Mouse (Mus musculus): ENCODE results near the gene Wipi1. TPM values are rescaled to one million over a fixed set of nuclear protein-coding genes. Genes with fewer than 3 reads are reported as not detected.

Wipi1 gene
- polyA plus RNA-seq, 1 experiment from 2014 or later: 9.9 TPM

DNA sequence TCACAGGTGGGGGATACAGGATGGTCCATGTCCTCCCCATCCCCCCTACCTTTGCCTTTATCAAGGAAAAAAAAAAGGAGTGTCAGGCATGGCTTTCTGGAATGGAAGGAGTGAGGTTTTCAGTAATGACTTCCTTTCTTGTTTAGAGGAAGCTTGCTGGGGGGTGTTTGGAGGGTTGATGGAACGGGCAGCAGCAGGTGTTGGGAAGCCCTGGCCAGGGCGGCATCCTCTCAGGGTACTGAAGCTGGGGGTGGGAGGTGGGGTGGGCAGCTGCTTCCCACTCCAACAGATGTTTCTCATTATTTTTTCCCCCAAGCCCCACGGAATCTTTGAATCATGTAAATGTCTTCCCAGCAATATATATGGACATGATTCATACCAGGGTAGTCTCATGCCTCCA is 50.3 kb downstream of the Wipi1 start:
- H3K27me3 ChIP-seq (ENCODE audit: control insufficient read depth, insufficient read depth, low read length): no peaks in the 10 kb centered on the region
- no peak overlapping the region for H3K4me2 ChIP-seq (ENCODE audit: low read length)
- WGBS: 79% methylated on average over 3 of the region's 3 CpGs
- H3K9ac ChIP-seq (replicated peaks; ENCODE audit: low read length): no peak overlapping the region
- no peak overlapping the region for H3K4me3 ChIP-seq (replicated peaks; ENCODE audit: low read depth, low read length)
- no peak for ATAC-seq (ENCODE audit: low FRiP score, low TSS enrichment)
- no peaks in the 10 kb centered on the region for H3K4me1 ChIP-seq (ENCODE audit: control insufficient read depth, insufficient read depth, low read length)
- H3K9me3 ChIP-seq (ENCODE audit: control insufficient read depth, low read length): no peaks in the 10 kb centered on the region
- no peaks in the 10 kb centered on the region for H3K36me3 ChIP-seq (ENCODE audit: control insufficient read depth, insufficient read depth, low read length)
- H3K27ac ChIP-seq (replicated peaks; ENCODE audit: low read depth, low read length): no peak overlapping the region
- DNase-seq: no peak

GRCm38 (mm10) chr11:109560793-109561257 is 50.9 kb downstream of the Wipi1 start:
- Histone ChIP-seq H3K27me3 (ENCODE audit: control insufficient read depth, insufficient read depth, low read length) (no peaks in the 10 kb centered on the region), H3K9me3 (ENCODE audit: control insufficient read depth, low read length) (no peaks in the 10 kb centered on the region), H3K4me1 (ENCODE audit: control insufficient read depth, insufficient read depth, low read length) (no peaks in the 10 kb centered on the region), H3K4me2 (ENCODE audit: low read length) (no peak overlapping the region), H3K36me3 (ENCODE audit: control insufficient read depth, insufficient read depth, low read length) (no peaks in the 10 kb centered on the region), H3K4me3 (replicated peaks; ENCODE audit: low read depth, low read length) (no peak overlapping the region), H3K27ac (replicated peaks; ENCODE audit: low read depth, low read length) (no peak overlapping the region), H3K9ac (replicated peaks; ENCODE audit: low read length) (no peak overlapping the region)
- ATAC-seq (ENCODE audit: low FRiP score, low TSS enrichment): no peak
- peak; percentile 35 for DNase-seq
- 40% methylated on average over 9 of the region's 9 CpGs for WGBS

DNA sequence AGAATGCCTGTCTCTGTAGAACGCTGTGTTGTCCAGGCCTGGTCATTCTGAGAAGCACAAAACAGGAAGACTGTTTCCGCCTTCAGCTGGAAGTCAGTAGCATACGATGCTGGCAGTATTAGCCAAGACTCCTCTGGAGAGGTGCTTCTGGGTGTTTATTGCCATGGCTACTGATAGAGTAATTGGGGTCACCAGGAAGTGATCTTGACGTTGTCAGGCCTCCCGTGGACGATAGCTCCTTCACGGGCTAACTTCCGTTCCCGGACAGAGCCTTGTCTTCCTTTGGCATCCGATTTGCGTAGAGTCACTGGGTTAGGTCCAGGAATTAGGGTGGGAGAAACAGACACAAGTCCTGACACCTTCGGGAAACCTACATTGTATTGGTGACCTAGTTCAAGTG is 52.5 kb downstream of the Wipi1 start:
- Histone ChIP-seq H3K36me3 (ENCODE audit: control insufficient read depth, insufficient read depth, low read length) (no peaks in the 10 kb centered on the region), H3K4me2 (ENCODE audit: low read length) (no peak overlapping the region), H3K27ac (replicated peaks; ENCODE audit: low read depth, low read length) (no peak overlapping the region), H3K9me3 (ENCODE audit: control insufficient read depth, low read length) (no peaks in the 10 kb centered on the region), H3K4me1 (ENCODE audit: control insufficient read depth, insufficient read depth, low read length) (no peaks in the 10 kb centered on the region), H3K27me3 (ENCODE audit: control insufficient read depth, insufficient read depth, low read length) (no peaks in the 10 kb centered on the region), H3K4me3 (replicated peaks; ENCODE audit: low read depth, low read length) (no peak overlapping the region), H3K9ac (replicated peaks; ENCODE audit: low read length) (no peak overlapping the region)
- no peak for DNase-seq
- 93% methylated on average over 12 of the region's 12 CpGs for WGBS
- no peak for ATAC-seq (ENCODE audit: low FRiP score, low TSS enrichment)

- WGBS: 92% methylated on average over 11 of the region's 11 CpGs
- DNase-seq (no peak), ATAC-seq (ENCODE audit: low FRiP score, low TSS enrichment) (no peak)
- no peak overlapping the region for H3K27ac ChIP-seq (replicated peaks; ENCODE audit: low read depth, low read length)
- no peak overlapping the region for H3K9ac ChIP-seq (replicated peaks; ENCODE audit: low read length)
- no peaks in the 10 kb centered on the region for H3K36me3 ChIP-seq (ENCODE audit: control insufficient read depth, insufficient read depth, low read length)
- H3K4me1 ChIP-seq (ENCODE audit: control insufficient read depth, insufficient read depth, low read length): no peaks in the 10 kb centered on the region
- no peak overlapping the region for H3K4me2 ChIP-seq (ENCODE audit: low read length)
- H3K9me3 ChIP-seq (ENCODE audit: control insufficient read depth, low read length): no peaks in the 10 kb centered on the region
- no peak overlapping the region for H3K4me3 ChIP-seq (replicated peaks; ENCODE audit: low read depth, low read length)
- no peaks in the 10 kb centered on the region for H3K27me3 ChIP-seq (ENCODE audit: control insufficient read depth, insufficient read depth, low read length)
Observed at GRCm38 (mm10) chr11:109557419-109557818, 54.3 kb downstream of the Wipi1 start.

- no peak for ATAC-seq (ENCODE audit: low FRiP score, low TSS enrichment)
- no peaks in the 10 kb centered on the region for H3K9me3 ChIP-seq (ENCODE audit: control insufficient read depth, low read length)
Observed at GRCm38 (mm10) chr11:109556130-109556529, 55.6 kb downstream of the Wipi1 start.

GRCm38 (mm10) chr11:109554443-109554842 is 57.3 kb downstream of the Wipi1 start:
- Histone ChIP-seq H3K9me3 (ENCODE audit: control insufficient read depth, low read length) (no peaks in the 10 kb centered on the region), H3K36me3 (ENCODE audit: control insufficient read depth, insufficient read depth, low read length) (no peaks in the 10 kb centered on the region), H3K4me2 (ENCODE audit: low read length) (no peak overlapping the region), H3K27ac (replicated peaks; ENCODE audit: low read depth, low read length) (no peak overlapping the region), H3K4me1 (ENCODE audit: control insufficient read depth, insufficient read depth, low read length) (no peaks in the 10 kb centered on the region), H3K27me3 (ENCODE audit: control insufficient read depth, insufficient read depth, low read length) (no peaks in the 10 kb centered on the region), H3K9ac (replicated peaks; ENCODE audit: low read length) (no peak overlapping the region), H3K4me3 (replicated peaks; ENCODE audit: low read depth, low read length) (no peak overlapping the region)
- 38% methylated on average over 3 of the region's 3 CpGs for WGBS
- no peak for ATAC-seq (ENCODE audit: low FRiP score, low TSS enrichment)
- no peak for DNase-seq

More at GRCm38 (mm10) chr11:109556130-109556529, 55.6 kb downstream of the Wipi1 start:
- Histone ChIP-seq H3K36me3 (ENCODE audit: control insufficient read depth, insufficient read depth, low read length) (no peaks in the 10 kb centered on the region), H3K27me3 (ENCODE audit: control insufficient read depth, insufficient read depth, low read length) (no peaks in the 10 kb centered on the region), H3K27ac (replicated peaks; ENCODE audit: low read depth, low read length) (no peak overlapping the region), H3K4me3 (replicated peaks; ENCODE audit: low read depth, low read length) (no peak overlapping the region), H3K4me1 (ENCODE audit: control insufficient read depth, insufficient read depth, low read length) (no peaks in the 10 kb centered on the region), H3K9ac (replicated peaks; ENCODE audit: low read length) (no peak overlapping the region), H3K4me2 (ENCODE audit: low read length) (no peak overlapping the region)
- no peak for DNase-seq
- WGBS: 92% methylated on average over 6 of the region's 6 CpGs

- Histone ChIP-seq H3K4me2 (ENCODE audit: low read length) (no peak overlapping the region), H3K9ac (replicated peaks; ENCODE audit: low read length) (no peak overlapping the region), H3K4me3 (replicated peaks; ENCODE audit: low read depth, low read length) (no peak overlapping the region), H3K9me3 (ENCODE audit: control insufficient read depth, low read length) (no peaks in the 10 kb centered on the region), H3K36me3 (ENCODE audit: control insufficient read depth, insufficient read depth, low read length) (no peaks in the 10 kb centered on the region), H3K27me3 (ENCODE audit: control insufficient read depth, insufficient read depth, low read length) (no peaks in the 10 kb centered on the region), H3K27ac (replicated peaks; ENCODE audit: low read depth, low read length) (no peak overlapping the region), H3K4me1 (ENCODE audit: control insufficient read depth, insufficient read depth, low read length) (no peaks in the 10 kb centered on the region)
- DNase-seq (no peak), ATAC-seq (ENCODE audit: low FRiP score, low TSS enrichment) (no peak)
- 72% methylated on average over 4 of the region's 4 CpGs for WGBS
Observed at GRCm38 (mm10) chr11:109553921-109554320, 57.8 kb downstream of the Wipi1 start.

DNA sequence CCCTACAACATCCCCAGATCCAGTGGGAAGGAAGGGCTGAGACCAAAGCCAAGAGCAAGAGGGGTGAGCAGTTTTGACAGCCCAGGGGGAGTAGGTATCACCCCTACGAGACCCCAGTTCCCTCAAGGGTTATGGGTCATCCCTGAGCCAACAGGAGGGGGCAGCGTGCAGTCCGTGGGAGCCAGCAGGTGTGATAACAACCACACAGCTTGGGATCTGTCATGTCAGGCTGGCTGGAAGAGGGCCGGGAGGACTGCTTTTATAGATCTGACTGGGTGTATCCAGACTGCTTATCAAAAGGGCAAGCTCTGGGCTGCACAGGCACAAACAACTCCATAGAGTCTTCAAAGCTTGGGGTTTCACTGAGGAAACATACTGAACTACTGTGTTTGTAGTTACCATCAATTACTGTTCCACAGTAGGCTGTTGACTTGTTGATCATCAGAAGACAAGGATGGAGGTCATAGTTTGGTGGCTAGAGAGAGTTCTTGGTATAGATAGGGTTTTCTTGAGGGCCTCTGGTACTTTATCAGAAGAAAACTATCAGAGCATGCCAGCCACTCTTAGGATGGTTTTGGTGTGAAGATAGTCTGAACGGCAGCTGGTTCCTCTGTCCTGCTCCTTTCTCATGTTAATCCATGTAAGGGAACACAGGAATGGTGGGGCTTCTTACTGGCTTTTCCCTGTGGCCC is 62.0 kb downstream of the Wipi1 start:
- Histone ChIP-seq H3K4me1 (ENCODE audit: control insufficient read depth, insufficient read depth, low read length) (no peaks in the 10 kb centered on the region), H3K9ac (replicated peaks; ENCODE audit: low read length) (no peak overlapping the region), H3K27me3 (ENCODE audit: control insufficient read depth, insufficient read depth, low read length) (no peaks in the 10 kb centered on the region), H3K4me3 (replicated peaks; ENCODE audit: low read depth, low read length) (no peak overlapping the region), H3K9me3 (ENCODE audit: control insufficient read depth, low read length) (no peaks in the 10 kb centered on the region), H3K36me3 (ENCODE audit: control insufficient read depth, insufficient read depth, low read length) (no peaks in the 10 kb centered on the region), H3K27ac (replicated peaks; ENCODE audit: low read depth, low read length) (no peak overlapping the region), H3K4me2 (ENCODE audit: low read length) (no peak overlapping the region)
- ATAC-seq (ENCODE audit: low FRiP score, low TSS enrichment) (no peak), DNase-seq (no peak)
- 80% methylated on average over 5 of the region's 5 CpGs for WGBS

- DNase-seq (no peak), ATAC-seq (ENCODE audit: low FRiP score, low TSS enrichment) (no peak)
- H3K4me3 ChIP-seq (replicated peaks; ENCODE audit: low read depth, low read length): no peak overlapping the region
- 96% methylated on average over 1 of the region's 1 CpGs for WGBS
- no peaks in the 10 kb centered on the region for H3K9me3 ChIP-seq (ENCODE audit: control insufficient read depth, low read length)
- no peak overlapping the region for H3K27ac ChIP-seq (replicated peaks; ENCODE audit: low read depth, low read length)
- H3K27me3 ChIP-seq (ENCODE audit: control insufficient read depth, insufficient read depth, low read length): no peaks in the 10 kb centered on the region
- no peaks in the 10 kb centered on the region for H3K4me1 ChIP-seq (ENCODE audit: control insufficient read depth, insufficient read depth, low read length)
- no peaks in the 10 kb centered on the region for H3K36me3 ChIP-seq (ENCODE audit: control insufficient read depth, insufficient read depth, low read length)
- no peak overlapping the region for H3K9ac ChIP-seq (replicated peaks; ENCODE audit: low read length)
- H3K4me2 ChIP-seq (ENCODE audit: low read length): no peak overlapping the region
Observed at GRCm38 (mm10) chr11:109547652-109548051, 64.1 kb downstream of the Wipi1 start.
